In the genomic region with DNA sequence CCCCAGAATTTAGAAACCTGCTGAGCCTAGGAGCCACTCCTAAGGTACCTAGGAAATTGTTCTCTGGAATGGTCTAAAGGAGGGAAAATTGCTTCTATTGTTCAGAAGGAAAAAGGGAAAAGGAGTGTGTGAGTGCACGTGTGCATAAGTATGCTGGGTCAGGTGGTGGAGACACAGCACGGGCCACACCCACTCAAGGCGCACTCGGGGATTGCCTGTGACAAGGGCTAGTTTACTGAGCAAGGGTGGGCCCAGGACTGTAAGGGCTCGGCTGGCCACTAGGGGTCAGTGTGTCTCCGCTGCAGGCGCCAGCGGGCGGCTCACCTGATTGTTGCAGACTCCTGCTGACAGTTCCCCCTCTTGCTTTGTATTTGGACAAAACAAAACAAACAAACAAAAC, we compare ENCODE assay signal across 8 mouse cellular contexts. TPM values are rescaled to one million over a fixed set of nuclear protein-coding genes. Genes with fewer than 3 reads are reported as not detected.
DNase-seq lines count a peak whose midpoint lies in the region; ATAC-seq lines count a peak whose summit lies in the region.

No protein-coding gene starts in this region.

- H3K9ac ChIP-seq in intestine, embryonic 15.5 days = no peak overlapping the region

- intact Hi-C loops in gastrocnemius, postnatal 36 days (cut with DNase I) = loop anchor here (2.0 to 5.0 kb wide), 4 partner anchors 64 to 622 kb away; a partner anchor contains a TSS
- intact Hi-C loops in left cerebral cortex, postnatal 14 days (cut with DNase I) = loop anchor here (2.0 to 10.0 kb wide), 2 partner anchors 202 to 624 kb away; a partner anchor contains a TSS

- under 1% methylated on average over 9 of the region's 9 CpGs for WGBS in intestine, embryonic 15.5 days

- H3K9me3 ChIP-seq in intestine, embryonic 15.5 days = no peaks in the 10 kb centered on the region

- H3K27me3 ChIP-seq in intestine, embryonic 15.5 days (replicated peaks) = no peaks in the 10 kb centered on the region

- peak overlapping the region; percentile 74 for H3K4me2 ChIP-seq in intestine, embryonic 15.5 days (replicated peaks)

- peak overlapping the region; percentile 32 for H3K4me3 ChIP-seq in intestine, embryonic 15.5 days (replicated peaks)

- peak; percentile 92 for ATAC-seq in intestine, embryonic 15.5 days
- peak; percentile 97 for ATAC-seq in megakaryocyte-erythroid progenitor cell, adult 5-6 weeks (replicated peaks; ENCODE audit: low FRiP score, low TSS enrichment, poor library complexity, severe bottlenecking)

- DNase-seq in adrenal gland, adult 2 months = peak; percentile 92
- DNase-seq in embryo, embryonic 11.5 days (ENCODE audit: low read depth, low spot score) = peak; percentile 68
- DNase-seq in gastrocnemius, postnatal 36 days = peak; percentile 80 to 84
- peak; percentile 86 for DNase-seq in left cerebral cortex, postnatal 14 days (ENCODE audit: low spot score in 2 of 2)
- peak; percentile 78 for DNase-seq in right cerebral cortex, postnatal 14 days
- DNase-seq in urinary bladder, postnatal 25 days (ENCODE audit: low spot score) = peak; percentile 83

- no peaks in the 10 kb centered on the region for H3K36me3 ChIP-seq in intestine, embryonic 15.5 days

- no peak overlapping the region for H3K27ac ChIP-seq in intestine, embryonic 15.5 days

- H3K4me1 ChIP-seq in intestine, embryonic 15.5 days (replicated peaks) = 0 out of 2 replicates have a peak, but pooled peaks cover 7% of the 10 kb centered on the region

RNA-seq across cellular contexts. Expression of a gene that starts 26.8 kb away (rescaled TPM):
- total RNA-seq in adrenal gland, adult 2 months (2021) = not detected
- 0.26 and 0.58 TPM in 2 replicates for polyA plus RNA-seq in adrenal gland, adult 2 months (2012; rRNA removed)
- not detected for total RNA-seq in gastrocnemius, postnatal 36 days (2021)
- polyA plus RNA-seq in intestine, embryonic 15.5 days (2015; fragmentation: Nextera tagmentation; extraction: Ambion mirVana) = 1.1 and 1.8 TPM in 2 replicates
- total RNA-seq in left cerebral cortex, postnatal 14 days (2021) = not detected
- total RNA-seq in megakaryocyte-erythroid progenitor cell, adult 5-6 weeks (2014; fragmentation: Nextera tagmentation) = not detected in 2 replicates
- not detected in 2 replicates for total RNA-seq in megakaryocyte-erythroid progenitor cell, adult 5-6 weeks (2017)

RNA-seq across cellular contexts. Expression of a gene that starts 33.8 kb away (rescaled TPM):
- 10 to 100 TPM; 11.0 to 11.3 TPM for total RNA-seq in adrenal gland, adult 2 months (2021)
- 7.8 TPM in 2 replicates for polyA plus RNA-seq in adrenal gland, adult 2 months (2012; rRNA removed)
- 1 to 10 TPM; 2.6 to 3.1 TPM for total RNA-seq in gastrocnemius, postnatal 36 days (2021)
- polyA plus RNA-seq in intestine, embryonic 15.5 days (2015; fragmentation: Nextera tagmentation; extraction: Ambion mirVana) = 3.2 TPM in 2 replicates
- total RNA-seq in left cerebral cortex, postnatal 14 days (2021) = 10 to 100 TPM; 44.9 to 47.8 TPM
- total RNA-seq in megakaryocyte-erythroid progenitor cell, adult 5-6 weeks (2014; fragmentation: Nextera tagmentation) = 5.8 and 6.9 TPM in 2 replicates
- total RNA-seq in megakaryocyte-erythroid progenitor cell, adult 5-6 weeks (2017) = 5.4 and 6.2 TPM in 2 replicates
